Mouse (Mus musculus) neutrophil, adult 59 days (primary cell): ENCODE data around the gene Psmd8. TPM values are rescaled to one million over a fixed set of nuclear protein-coding genes. Genes with fewer than 3 reads are reported as not detected.

Source experiments
- total RNA-seq, 2 experiments: library from RNA; stranded (reverse); gene quantifications; 1 replicate in 1 of 2; 2 replicates in 1 of 2; pipeline ENCODE4 v1.2.4; 2023

Psmd8 gene
- total RNA-seq = 100 to 1,000 TPM; 160 to 185 TPM

GRCm38 (mm10) chr7:29180077-29180853 is at the start of gene Psmd8:
Psmd8 (minus strand) TSS chr7:29180701.

DNA sequence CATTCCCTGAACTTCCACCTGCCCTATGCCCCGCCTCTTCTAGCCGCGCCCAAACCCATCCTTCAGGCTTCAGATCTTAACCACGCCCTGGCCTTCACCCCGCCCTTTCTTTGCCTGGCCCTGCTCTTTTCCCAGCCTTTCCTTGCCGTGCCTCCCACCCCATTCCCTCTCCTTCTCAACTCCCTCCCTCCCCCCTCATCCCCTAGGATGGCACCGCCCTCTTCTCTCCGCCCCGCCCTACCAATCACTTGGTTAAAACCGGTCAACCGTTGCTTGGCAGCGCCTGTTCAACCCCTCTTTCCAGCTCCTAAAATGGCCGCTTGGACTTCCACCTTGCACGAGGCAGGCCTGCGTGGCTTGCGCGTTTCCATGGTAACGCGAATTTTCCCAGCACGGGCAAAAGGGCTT is 33.2 kb upstream of the Psmd8 start, which contains the start of gene Catsperg1:
Gene Catsperg1 (minus strand): TSS at position 361 of the 408 bp plus-strand sequence.

GRCm38 (mm10) chr7:29170066-29170754 is 10.3 kb downstream of the Psmd8 start, which contains the start of the genes Ggn and Spred3:
Ggn (plus strand) TSS chr7:29170210.
Spred3 (minus strand) TSS chr7:29170411.

GRCm38 (mm10) chr7:29155838-29156782 is 24.4 kb downstream of the Psmd8 start, which contains the start of gene Fam98c:
Fam98c (minus strand) TSS chr7:29156234.

DNA sequence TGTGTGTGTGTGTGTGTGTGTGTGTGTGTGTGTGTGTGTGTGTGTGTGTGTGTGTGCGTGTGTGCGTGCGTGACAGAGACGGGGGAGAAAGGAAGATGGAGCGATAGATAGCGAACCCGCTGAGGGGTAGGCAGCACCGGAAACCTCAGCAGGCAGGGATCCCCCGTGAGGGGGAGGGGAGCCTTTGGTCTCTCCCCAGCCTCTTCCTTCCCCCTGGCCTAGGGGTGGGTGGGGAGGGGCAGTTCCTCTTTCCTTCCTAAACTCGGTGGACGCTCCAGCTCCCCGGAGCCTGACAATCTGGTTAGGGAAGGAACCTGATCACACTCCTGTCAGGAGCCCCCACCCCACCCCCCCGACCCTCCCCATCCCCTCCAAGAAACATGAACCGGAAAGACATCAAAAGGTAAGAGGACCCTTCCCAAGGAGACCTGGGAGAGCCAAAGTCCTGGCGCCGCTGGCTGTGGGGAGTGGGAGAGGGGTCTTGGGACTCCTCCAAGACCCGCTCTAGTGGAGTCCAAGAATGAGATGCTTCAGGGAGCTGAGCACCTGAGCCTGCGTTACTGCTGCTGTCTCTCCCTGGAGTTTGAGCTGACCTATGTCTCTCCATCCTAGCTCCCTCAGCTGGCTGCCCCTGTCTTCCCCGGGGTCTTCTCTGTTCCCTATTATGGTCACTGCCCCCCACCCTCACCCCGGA is 45.7 kb downstream of the Psmd8 start, which contains the start of gene Rasgrp4:
Gene Rasgrp4 (plus strand): TSS at position 159 of the 694 bp plus-strand sequence.

DNA sequence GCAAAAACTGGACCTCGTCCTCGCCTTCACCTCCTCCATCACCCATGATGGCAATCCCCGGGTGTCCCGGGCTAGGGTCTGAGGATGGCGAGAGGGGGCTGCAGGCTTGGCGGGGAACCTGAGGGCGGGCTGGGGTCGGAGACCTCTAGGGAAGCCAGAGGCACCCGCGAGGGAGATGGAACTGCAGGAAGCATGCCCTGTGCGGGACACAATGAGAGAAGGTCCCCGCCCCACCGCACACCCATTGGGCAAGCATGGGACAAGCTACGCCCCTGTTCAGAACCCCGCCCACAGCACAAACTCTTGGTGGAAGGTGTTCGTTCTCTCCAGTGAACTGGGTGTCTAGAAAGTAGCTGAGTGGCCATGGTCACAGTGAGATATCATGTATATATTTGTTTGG is 55.5 kb downstream of the Psmd8 start, which contains the start of gene Ryr1:
Gene Ryr1 (minus strand): TSS at position 210 of the 400 bp plus-strand sequence.

Other genes with a start within 250 kb of the Psmd8 start
- 100 to 1,000 TPM; 113 to 116 TPM for gene Actn4, start 218.4 kb downstream of the Psmd8 start, total RNA-seq
- 100 to 1,000 TPM; 178 to 190 TPM for gene Eif3k, start 198.8 kb downstream of the Psmd8 start, total RNA-seq
- gene Map4k1, start 198.7 kb downstream of the Psmd8 start, total RNA-seq = 10 to 100 TPM; 33.6 to 51.4 TPM
- under 1 TPM; 0.09 to 0.18 TPM for gene Ryr1, start 55.5 kb downstream of the Psmd8 start, total RNA-seq
- gene Rasgrp4, start 45.9 kb downstream of the Psmd8 start, total RNA-seq = 100 to 1,000 TPM; 301 to 302 TPM
- 10 to 100 TPM; 14.3 to 19.2 TPM for gene Fam98c, start 24.5 kb downstream of the Psmd8 start, total RNA-seq
- gene Ggn, start 10.5 kb downstream of the Psmd8 start, total RNA-seq = under 1 TPM; 0.37 to 0.40 TPM
- 1 to 10 TPM; 1.6 to 2.1 TPM for gene Spred3, start 10.3 kb downstream of the Psmd8 start, total RNA-seq
- gene Catsperg1, start 33.3 kb upstream of the Psmd8 start, total RNA-seq = 1 to 10 TPM; 1.7 to 2.5 TPM
- gene Kcnk6, start 51.8 kb upstream of the Psmd8 start, total RNA-seq = 1 to 10 TPM; 7.3 to 7.5 TPM
- 10 to 100 TPM; 17.8 to 19.2 TPM for gene Yif1b, start 57.6 kb upstream of the Psmd8 start, total RNA-seq
- gene 2200002D01Rik, start 67.8 kb upstream of the Psmd8 start, total RNA-seq = not detected
- 10 to 100 TPM; 18.2 to 22.9 TPM for gene Spint2, start 101.2 kb upstream of the Psmd8 start, total RNA-seq
- not detected for gene Ppp1r14a, start 108.6 kb upstream of the Psmd8 start, total RNA-seq
- not detected for gene Dpf1, start 123.2 kb upstream of the Psmd8 start, total RNA-seq